Mouse (Mus musculus) erythroblast, embryonic 14.5 days (primary cell): ENCODE results near the gene Sdf2l1. TPM values are rescaled to one million over a fixed set of nuclear protein-coding genes. Genes with fewer than 3 reads are reported as not detected.

ENCODE experiments used
- H3K27me3 ChIP-seq: 2 replicates; pipeline ENCODE4 v1.6.1; 2012; ENCODE audit warnings: inconsistent platforms; ENCODE audit not compliant: control insufficient read depth
- H3K36me3 ChIP-seq: 2 replicates; pipeline ENCODE4 v1.6.1; 2012; ENCODE audit warnings: mild to moderate bottlenecking, inconsistent platforms; ENCODE audit not compliant: control insufficient read depth
- H3K4me1 ChIP-seq: 2 replicates; pipeline ENCODE4 v1.6.1; 2012; ENCODE audit warnings: inconsistent platforms; ENCODE audit not compliant: control insufficient read depth
- H3K4me3 ChIP-seq: replicated peaks from 2 replicates; pipeline ENCODE3; 2012; ENCODE audit warnings: moderate library complexity, mild to moderate bottlenecking, inconsistent platforms
- H3K9me3 ChIP-seq: 2 replicates; pipeline ENCODE4 v1.6.1; 2012; ENCODE audit warnings: low read length, inconsistent platforms, mixed read lengths; ENCODE audit not compliant: control insufficient read depth
- GATA1 ChIP-seq: IDR thresholded peaks from 2 replicates; pipeline ENCODE4 v1.6.1; 2012; ENCODE audit warnings: low read length, inconsistent platforms, mixed read lengths
- TAL1 ChIP-seq: IDR thresholded peaks from 3 replicates; pipeline ENCODE4 v1.6.1; 2012; ENCODE audit warnings: low read length, inconsistent platforms, mixed read lengths
- polyA plus RNA-seq: library from polyadenylated mRNA; stranded (reverse); fragments of >175 nt; gene quantifications from 2 replicates; pipeline ENCODE4 v1.2.3, GENCODE M21; 2012

Gene Sdf2l1
- polyA plus RNA-seq, 1 experiment = 8.8 TPM

- Histone ChIP-seq H3K4me1 (peaks cover 17% of the 10 kb centered on the region), H3K4me3 (no peak overlapping the region), H3K36me3 (peaks cover 60% of the 10 kb centered on the region), H3K27me3 (peaks cover 8% of the 10 kb centered on the region), H3K9me3 (no peaks in the 10 kb centered on the region)
- no peak for TF ChIP-seq GATA1
- TF ChIP-seq TAL1 = no peak
Measured at GRCm38 (mm10) chr16:17151874-17152273, 19.7 kb upstream of the Sdf2l1 start.

DNA sequence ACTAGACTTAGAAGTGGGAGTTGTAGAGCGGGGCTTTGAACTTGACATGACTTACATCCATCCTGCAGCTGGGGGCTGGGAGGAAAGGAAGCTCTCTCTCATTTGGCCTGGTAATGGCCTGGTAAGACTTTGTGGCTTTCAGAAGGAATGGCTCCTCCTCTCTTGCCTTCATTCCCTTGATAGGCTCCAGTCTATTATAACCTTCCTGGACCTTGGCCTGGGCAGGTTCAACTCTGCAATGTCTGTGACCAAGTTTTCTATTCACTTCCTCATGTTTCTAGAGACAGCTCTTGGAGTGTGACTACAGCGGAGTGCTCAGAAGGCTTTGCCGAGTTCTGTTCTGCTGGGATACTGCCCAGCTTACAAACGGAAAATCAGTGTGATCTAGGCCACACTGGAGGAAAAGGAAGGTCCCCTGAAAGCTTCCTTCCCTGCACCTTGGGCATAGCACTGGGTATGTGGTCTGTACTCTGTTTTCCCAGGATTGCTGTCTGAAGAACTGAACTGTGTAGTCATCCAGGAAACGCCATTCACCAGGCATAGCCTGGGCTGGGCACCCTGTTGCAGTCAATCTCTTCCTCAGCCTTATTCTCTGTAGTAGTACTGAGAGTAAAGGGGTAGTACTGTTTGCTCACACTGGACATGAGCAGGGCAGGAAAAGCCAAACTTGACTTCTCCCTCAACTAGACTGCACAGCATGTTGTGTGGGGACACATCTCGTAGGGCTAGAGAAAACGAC is 18.5 kb upstream of the Sdf2l1 start:
- no peak for TF ChIP-seq GATA1
- no peak for TF ChIP-seq TAL1
- Histone ChIP-seq H3K9me3 (no peaks in the 10 kb centered on the region), H3K36me3 (peaks cover 48% of the 10 kb centered on the region), H3K4me3 (no peak overlapping the region), H3K4me1 (peaks cover 20% of the 10 kb centered on the region), H3K27me3 (peaks cover 8% of the 10 kb centered on the region)

GRCm38 (mm10) chr16:17148084-17148483 is 15.9 kb upstream of the Sdf2l1 start:
- H3K27me3 ChIP-seq = peaks cover 8% of the 10 kb centered on the region
- TF ChIP-seq GATA1 (no peak), TAL1 (no peak)
- peaks cover 25% of the 10 kb centered on the region for H3K36me3 ChIP-seq
- peaks cover 23% of the 10 kb centered on the region for H3K4me1 ChIP-seq
- H3K9me3 ChIP-seq = no peaks in the 10 kb centered on the region
- peak overlapping the region; percentile 66 for H3K4me3 ChIP-seq

DNA sequence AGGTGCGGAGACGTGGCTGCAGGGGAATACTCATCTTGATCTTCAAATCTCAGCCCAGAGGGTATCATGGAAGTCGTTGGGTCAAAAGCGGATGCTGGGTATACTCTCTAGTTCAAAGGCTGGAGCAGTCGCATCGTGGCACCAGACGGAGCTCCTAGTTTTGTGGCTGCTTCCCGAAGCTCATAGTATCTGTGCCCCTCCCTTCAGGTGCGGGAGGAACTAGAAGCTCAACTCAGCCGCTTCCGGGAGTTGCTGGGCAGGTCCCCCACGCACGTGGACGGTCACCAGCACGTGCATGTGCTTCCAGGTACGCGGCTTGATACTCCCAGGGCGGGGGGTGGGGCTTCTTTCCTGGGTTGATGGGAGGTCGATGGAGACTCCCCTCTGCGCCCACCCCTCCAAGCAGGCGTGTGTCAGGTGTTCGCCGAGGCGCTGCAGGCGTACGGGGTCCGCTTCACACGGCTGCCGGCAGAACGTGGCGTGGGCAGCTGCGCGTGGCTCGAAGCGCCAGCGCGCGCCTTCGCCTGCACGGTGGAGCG is 15.3 kb upstream of the Sdf2l1 start:
- H3K27me3 ChIP-seq = peaks cover 8% of the 10 kb centered on the region
- H3K4me1 ChIP-seq = peaks cover 23% of the 10 kb centered on the region
- H3K36me3 ChIP-seq = peaks cover 19% of the 10 kb centered on the region
- TF ChIP-seq TAL1 = no peak
- TF ChIP-seq GATA1 = no peak
- no peaks in the 10 kb centered on the region for H3K9me3 ChIP-seq
- H3K4me3 ChIP-seq = peak overlapping the region; percentile 66

- no peak for TF ChIP-seq TAL1
- no peak for TF ChIP-seq GATA1
- peaks cover 12% of the 10 kb centered on the region for H3K36me3 ChIP-seq
Measured at GRCm38 (mm10) chr16:17146772-17147235, 14.6 kb upstream of the Sdf2l1 start, which contains the start of gene Ccdc116. Gene Ccdc116 (minus strand): TSS chr16:17147229.

GRCm38 (mm10) chr16:17144339-17144738 is 12.2 kb upstream of the Sdf2l1 start, which contains the start of gene Ydjc:
Gene Ydjc (plus strand): TSS chr16:17144621.
- Histone ChIP-seq H3K9me3 (no peaks in the 10 kb centered on the region), H3K27me3 (peaks cover 8% of the 10 kb centered on the region), H3K36me3 (no peaks in the 10 kb centered on the region), H3K4me3 (no peak within 1 kb of the TSS), H3K4me1 (peaks cover 26% of the 10 kb centered on the region)
- TF ChIP-seq TAL1 (no peak), GATA1 (no peak)

More at GRCm38 (mm10) chr16:17146772-17147235, 14.6 kb upstream of the Sdf2l1 start, which contains the start of gene Ccdc116:
- H3K9me3 ChIP-seq = no peaks in the 10 kb centered on the region
- H3K27me3 ChIP-seq = peaks cover 8% of the 10 kb centered on the region
- H3K4me1 ChIP-seq = peaks cover 23% of the 10 kb centered on the region
- peak within 1 kb of the TSS; percentile 66 for H3K4me3 ChIP-seq

DNA sequence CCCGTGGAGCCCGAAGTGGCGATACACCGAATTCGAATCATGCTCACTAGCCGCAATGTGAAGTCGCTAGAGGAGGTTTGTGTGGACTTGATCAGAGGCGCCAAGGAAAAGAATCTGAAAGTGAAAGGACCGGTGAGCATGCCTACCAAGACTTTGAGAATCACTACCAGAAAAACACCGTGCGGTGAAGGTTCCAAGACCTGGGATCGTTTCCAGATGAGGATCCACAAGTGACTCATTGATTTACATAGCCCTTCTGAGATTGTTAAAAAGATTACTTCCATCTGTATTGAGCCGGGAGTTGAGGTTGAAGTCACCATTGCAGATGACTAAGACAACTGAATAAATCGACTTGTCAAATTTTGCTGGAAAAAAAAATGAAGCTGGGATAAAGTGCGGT is 5.2 kb upstream of the Sdf2l1 start:
- Histone ChIP-seq H3K36me3 (no peaks in the 10 kb centered on the region), H3K9me3 (no peaks in the 10 kb centered on the region), H3K4me3 (no peak overlapping the region), H3K4me1 (peaks cover 13% of the 10 kb centered on the region), H3K27me3 (peaks cover 6% of the 10 kb centered on the region)
- TF ChIP-seq TAL1 (no peak), GATA1 (no peak)

GRCm38 (mm10) chr16:17132906-17133200 is 670 bp upstream of the Sdf2l1 start:
- Histone ChIP-seq H3K27me3 (peaks cover 6% of the 10 kb centered on the region), H3K36me3 (peaks cover 8% of the 10 kb centered on the region), H3K4me1 (peaks cover 29% of the 10 kb centered on the region), H3K4me3 (peak overlapping the region; percentile 79), H3K9me3 (no peaks in the 10 kb centered on the region)
- TF ChIP-seq GATA1 (no peak), TAL1 (no peak)

GRCm38 (mm10) chr16:17131191-17132088 is 743 bp downstream of the Sdf2l1 start:
- peak overlapping the region; percentile 79 for H3K4me3 ChIP-seq
- H3K36me3 ChIP-seq = peaks cover 8% of the 10 kb centered on the region
- TF ChIP-seq TAL1 = no peak
- no peak for TF ChIP-seq GATA1
- H3K9me3 ChIP-seq = no peaks in the 10 kb centered on the region
- peaks cover 6% of the 10 kb centered on the region for H3K27me3 ChIP-seq
- H3K4me1 ChIP-seq = peaks cover 29% of the 10 kb centered on the region
